Mouse (Mus musculus): ENCODE measurements around the gene Rgs2.

Rgs2 gene

GRCm38 (mm10) chr1:144003904-144004740 is at the start of gene Rgs2:
TSS of gene Rgs2 (minus strand) at chr1:144004161.
- peak; percentile 95 for DNase-seq (ENCODE audit: low spot score in 2 of 2)

- no peak for DNase-seq (ENCODE audit: low spot score in 2 of 2)
Observed at GRCm38 (mm10) chr1:144053401-144053800, 49.4 kb upstream of the Rgs2 start.

DNA sequence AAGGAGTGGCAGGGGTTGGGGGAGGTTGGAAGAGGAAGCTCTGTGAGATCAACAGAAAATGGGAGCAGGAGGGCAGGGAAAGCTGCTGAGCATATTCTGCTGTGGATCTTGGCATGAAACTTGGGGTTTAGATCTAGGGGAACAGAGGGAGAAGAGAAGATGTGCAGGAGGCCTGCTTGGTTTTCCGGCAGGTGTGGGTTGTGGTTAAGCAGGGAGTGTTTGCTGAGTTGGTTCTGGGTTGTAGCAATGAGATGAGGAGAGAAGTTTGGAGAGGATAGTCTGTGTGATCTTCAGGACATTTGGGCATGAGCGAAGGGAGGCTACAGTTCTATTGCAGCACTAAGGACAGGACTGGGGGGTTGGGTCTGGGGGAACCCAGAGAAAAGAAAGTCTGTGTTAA is 37.9 kb upstream of the Rgs2 start:
- no peak for DNase-seq (ENCODE audit: low spot score in 2 of 2)

DNA sequence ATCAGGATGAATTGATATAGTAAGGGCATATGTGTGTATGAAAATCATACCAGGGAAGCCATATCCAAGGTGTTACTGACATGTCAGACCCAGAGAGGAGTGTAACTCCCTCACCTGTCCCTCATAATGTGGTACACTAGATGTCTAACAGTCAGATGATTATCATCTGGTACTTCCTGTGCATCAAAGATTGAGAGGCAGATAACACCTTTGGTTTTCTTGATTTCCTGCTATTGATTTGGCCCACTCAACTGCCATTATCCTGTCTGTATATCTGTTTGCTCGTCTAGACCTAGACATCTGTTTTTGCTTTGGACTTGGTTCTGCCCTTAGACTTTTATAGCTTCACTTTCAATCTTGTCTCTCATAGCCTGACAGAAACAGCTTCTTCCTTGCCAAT is 29.5 kb upstream of the Rgs2 start:
- DNase-seq (ENCODE audit: low spot score in 2 of 2), result no peak

GRCm38 (mm10) chr1:144030499-144030898 is 26.5 kb upstream of the Rgs2 start:
- no peak for DNase-seq (ENCODE audit: low spot score in 2 of 2)

DNA sequence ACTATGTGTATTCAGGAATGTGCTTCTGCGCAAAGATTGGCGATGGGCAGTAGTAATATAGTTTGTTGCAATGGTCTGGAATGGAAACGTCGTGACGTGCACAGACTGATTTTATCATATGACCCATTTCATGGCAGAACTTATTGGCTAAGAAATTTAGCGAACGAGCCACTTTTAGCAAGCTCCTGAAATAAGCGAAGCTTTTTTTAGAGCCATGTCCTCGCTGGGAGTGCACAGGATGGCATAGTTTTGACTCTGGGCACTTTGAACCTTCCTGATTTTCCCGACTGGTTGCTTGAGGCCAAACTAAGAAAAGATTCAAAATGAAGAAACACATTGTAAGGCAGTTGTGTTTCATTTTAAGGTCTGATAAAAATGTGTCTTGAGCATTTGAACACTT is 25.7 kb upstream of the Rgs2 start:
- DNase-seq (ENCODE audit: low spot score in 2 of 2), result no peak

- DNase-seq (ENCODE audit: low spot score in 2 of 2), result peak in 1 of 2 experiments; percentile 18
Observed at GRCm38 (mm10) chr1:144018417-144018958, 14.5 kb upstream of the Rgs2 start.

GRCm38 (mm10) chr1:144013913-144014312 is 10.0 kb upstream of the Rgs2 start:
- DNase-seq (ENCODE audit: low spot score in 2 of 2), result no peak

DNA sequence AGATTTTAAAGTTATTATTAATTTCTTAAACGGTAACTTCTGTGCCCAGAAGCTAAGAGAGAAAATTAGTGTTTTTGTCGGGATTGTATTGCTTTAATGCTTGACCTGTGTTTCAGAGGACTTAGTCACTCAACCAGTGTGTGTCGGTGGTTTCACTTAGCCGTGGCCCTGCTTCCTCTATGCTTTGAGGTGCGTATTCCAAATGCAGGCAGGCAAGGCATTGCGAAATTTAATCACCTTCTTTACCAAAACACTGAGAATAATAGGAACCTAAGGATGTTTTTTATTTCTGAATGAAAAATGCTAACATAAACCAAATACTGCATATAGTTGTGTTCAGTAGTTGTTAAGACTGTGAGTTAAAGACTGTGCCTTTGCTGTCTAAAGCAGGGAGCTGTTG is 3.4 kb upstream of the Rgs2 start:
- no peak for DNase-seq (ENCODE audit: low spot score in 2 of 2)

DNA sequence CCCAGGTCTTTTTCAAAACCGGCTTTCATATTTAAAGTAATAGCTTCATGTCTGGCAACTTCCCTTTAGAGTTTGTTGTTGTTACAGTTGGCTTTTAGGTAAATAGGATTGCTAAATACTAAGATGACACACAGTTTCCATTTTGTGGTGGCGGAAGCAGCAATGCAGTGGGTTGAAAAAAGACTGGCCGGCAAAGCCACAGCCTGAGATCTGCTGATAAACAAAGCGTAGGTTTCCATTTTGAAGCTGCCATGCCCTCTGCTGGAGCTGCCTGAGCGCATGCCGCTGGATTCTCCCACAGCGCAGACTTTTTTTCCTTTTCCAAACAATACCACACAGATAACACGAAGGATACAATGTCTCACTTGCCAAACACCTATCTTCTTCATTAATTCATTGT is 2.6 kb upstream of the Rgs2 start:
- peak; percentile 62 to 75 for DNase-seq (ENCODE audit: low spot score in 2 of 2)

GRCm38 (mm10) chr1:144005648-144006047 is 1.7 kb upstream of the Rgs2 start:
- DNase-seq (ENCODE audit: low spot score in 2 of 2), result no peak

GRCm38 (mm10) chr1:144004741-144005140 is 780 bp upstream of the Rgs2 start:
- DNase-seq (ENCODE audit: low spot score in 2 of 2), result peak; percentile 28 to 58

DNA sequence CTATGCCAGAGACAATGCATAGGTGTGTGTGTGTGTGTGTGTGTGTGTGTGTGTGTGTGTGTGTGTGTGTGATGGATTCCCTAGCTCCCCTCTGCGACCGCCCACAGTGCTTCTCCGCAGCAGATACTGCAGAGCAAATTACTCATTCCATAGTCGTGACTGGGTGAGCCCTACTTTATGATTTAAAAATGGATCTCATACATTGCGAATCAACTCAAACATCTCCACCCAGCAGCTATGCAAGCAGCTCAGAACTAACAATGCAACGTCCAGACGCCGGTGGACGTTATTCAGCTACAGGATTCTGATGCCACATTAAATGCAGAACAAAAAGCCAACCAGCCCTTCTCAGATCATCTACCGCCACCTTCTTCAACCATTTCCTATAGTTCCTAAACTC is 545 bp downstream of the Rgs2 start:
- peak; percentile 68 to 69 for DNase-seq (ENCODE audit: low spot score in 2 of 2)

DNA sequence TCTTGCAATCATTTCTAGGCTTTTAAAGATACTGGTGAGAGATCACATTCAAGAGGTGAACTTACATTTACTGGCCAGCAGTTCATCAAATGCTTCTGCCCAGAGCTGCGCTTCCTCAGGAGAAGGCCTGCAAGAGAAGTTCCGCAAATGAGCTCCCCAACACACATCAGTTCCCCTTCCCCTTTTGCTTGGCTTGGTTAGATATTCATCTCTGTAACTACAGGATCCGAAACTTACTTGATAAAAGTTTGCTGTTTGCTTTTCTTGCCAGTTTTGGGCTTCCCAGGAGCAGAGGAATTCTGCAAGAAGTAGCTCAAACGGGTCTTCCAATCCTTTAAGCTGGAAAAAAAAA is 1.3 kb downstream of the Rgs2 start:
- DNase-seq (ENCODE audit: low spot score in 2 of 2), result no peak

- DNase-seq (ENCODE audit: low spot score in 2 of 2), result no peak
Observed at GRCm38 (mm10) chr1:144002036-144002714, 1.8 kb downstream of the Rgs2 start.

DNA sequence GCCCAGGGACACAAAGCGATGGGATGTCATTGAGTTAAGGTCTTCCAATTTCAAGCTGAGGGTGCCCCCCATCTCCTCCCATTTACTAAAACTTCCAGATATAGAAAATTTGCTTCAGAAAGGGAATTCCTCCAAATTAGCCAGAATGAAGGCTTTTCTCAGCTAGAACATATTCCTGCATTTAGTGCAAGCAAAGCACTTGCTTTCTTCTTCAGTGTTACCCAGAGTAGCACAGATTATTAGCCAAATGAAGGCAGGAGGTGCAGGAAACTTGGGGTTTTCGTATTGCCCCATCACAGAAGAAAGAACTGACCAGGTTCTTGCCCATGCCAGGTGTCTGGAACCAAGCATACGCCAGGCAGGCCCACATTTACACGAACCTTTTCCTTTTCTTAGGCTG is 3.7 kb downstream of the Rgs2 start:
- no peak for DNase-seq (ENCODE audit: low spot score in 2 of 2)

DNA sequence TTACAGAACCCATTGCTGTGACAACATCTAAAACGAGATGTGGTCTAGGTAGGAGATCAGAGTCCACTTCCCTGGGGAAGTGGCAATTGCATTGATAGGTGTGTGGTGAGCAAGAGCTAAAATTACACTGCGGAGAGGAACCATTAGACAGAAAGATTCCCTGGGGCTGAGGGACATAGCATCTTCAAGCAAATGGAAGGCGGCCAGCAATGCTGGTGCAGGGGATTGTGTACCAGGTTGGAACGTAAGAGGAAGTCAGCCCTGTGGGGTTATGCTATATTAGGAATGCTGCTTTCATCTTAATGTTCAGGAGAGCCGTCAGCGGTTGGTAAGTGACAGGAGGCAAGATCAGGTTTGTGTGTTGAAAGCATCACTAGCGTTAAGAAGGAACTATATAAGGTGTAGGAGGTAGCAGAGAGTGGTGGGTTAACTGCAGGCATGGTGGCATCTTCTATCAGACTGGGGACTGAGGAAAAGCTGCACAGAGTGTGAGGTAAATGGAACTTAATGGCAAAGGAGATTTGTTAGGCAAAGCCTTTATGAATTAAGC is 4.5 kb downstream of the Rgs2 start:
- DNase-seq (ENCODE audit: low spot score in 2 of 2), result no peak

DNA sequence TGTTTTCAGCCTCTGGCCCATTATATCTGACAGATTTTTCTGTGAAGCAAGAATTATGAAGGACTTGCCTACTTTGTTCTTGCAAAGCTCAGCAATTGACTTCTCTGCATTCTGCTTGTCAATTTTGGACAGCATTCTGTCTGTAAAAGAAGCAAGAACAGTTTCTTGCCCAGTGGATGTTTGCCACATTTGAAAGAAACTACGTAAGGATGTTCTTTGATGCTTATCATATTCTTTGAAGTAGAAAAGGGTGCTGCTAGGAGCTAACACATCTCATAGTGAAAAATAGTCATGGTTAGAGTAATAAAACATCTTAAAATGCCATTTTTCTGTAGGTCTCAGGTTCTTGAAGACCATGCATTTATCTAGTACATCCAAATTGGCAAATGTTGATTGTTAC is 10.9 kb downstream of the Rgs2 start:
- DNase-seq (ENCODE audit: low spot score in 2 of 2), result no peak

DNA sequence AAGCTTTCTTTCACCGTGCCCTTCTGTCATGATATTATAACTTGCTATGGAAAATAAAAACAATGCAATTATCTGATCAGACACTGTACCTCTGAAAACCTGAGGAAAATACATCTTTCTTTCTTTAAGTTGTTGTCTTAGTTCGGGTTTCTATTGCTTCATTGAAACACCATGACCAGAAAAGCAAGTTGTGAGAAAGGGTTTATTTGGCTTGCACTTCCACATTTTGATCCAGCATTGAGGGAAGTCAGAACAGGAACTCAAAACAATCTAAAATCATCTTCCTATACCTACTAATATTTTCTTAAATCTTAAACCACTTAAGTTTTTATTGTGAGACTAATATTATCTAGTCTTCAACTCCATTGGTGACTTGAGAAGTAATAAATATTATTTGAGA is 11.4 kb downstream of the Rgs2 start:
- DNase-seq (ENCODE audit: low spot score in 2 of 2), result no peak

DNA sequence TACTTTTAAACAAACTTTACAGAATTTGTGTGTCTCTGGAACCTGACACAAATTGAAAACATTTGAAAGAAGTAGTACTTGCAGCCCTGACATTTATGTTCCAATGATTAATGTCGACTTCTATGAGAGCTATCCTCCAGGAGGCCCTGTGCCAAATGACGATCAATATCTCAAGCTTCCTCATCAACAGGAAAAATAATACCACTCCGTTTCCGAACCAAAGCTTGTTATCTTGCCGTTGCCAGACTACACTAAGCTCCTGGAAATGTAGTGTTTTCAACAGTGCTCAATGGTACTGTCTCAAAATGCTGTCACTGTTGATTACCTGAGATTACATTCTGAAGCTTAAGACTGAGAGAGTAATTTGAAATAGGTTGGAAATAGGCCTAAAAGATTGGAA is 13.7 kb downstream of the Rgs2 start:
- no peak for DNase-seq (ENCODE audit: low spot score in 2 of 2)

DNA sequence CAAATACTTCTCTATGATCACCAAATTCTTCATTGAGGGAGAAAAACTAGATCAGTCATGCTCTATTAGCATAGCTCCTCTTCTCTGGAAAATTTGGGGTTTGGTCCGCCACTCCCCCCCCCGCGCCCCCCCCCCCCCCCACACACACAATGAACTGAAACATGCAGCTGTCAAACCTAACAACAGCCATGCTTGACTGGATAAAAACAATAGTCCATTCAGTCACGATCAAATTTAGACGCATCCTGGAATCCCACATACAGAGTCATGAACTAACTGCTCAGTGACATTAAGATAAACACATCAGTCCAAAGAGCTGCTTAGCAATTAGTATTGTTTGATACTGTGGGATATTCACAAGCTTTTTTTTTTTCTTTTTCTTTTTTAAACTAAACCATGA is 14.2 kb downstream of the Rgs2 start:
- DNase-seq (ENCODE audit: low spot score in 2 of 2), result no peak

DNA sequence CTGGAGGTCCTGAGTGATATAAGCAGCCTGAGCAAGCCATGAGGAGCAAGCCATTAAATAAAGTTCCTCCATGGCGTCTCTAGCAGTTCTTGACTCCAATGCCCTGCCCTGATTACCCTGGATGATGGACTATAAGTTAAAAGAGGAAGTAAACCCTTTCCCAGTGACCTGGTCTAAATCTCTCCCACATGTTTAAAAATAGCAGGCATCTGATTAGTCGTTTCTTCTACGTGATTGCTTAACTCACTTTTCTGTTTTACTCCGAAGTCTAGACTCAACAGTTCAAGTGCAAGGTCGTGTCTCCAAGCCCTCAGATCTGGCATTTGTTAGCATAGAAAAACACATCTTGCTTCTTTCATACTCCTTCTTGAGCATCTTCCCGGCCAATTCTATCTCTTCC is 15.2 kb downstream of the Rgs2 start:
- DNase-seq (ENCODE audit: low spot score in 2 of 2), result no peak

Measured in right cerebral cortex, adult 2 months (tissue).